Mouse (Mus musculus) intestine, postnatal 0 days (tissue): ENCODE measurements at regions not wholly inside any gene's neighbourhood (a gene's known extent, or its start where the extent isn't known, plus 50 kb on each side); places are given as distances from the start of the nearest gene placed in this dataset.

Experiments
- ATAC-seq: fragments of 200-750 bp; cut with Nextera tagmentation; 2 replicates; pipeline ENCODE4 v1.8.0; 2017; ENCODE audit warnings: mild to moderate bottlenecking, moderate TSS enrichment, moderate library complexity
- H3K27ac ChIP-seq: fragments of 300-500 bp; sonication (generic); 2 replicates; pipeline ENCODE4 v1.5.1; 2014; ENCODE audit warnings: mild to moderate bottlenecking, low read depth, low read length, moderate library complexity
- H3K27me3 ChIP-seq: fragments of 300-500 bp; sonication (generic); replicated peaks from 2 replicates; pipeline ENCODE4 v1.6.1; 2014; ENCODE audit warnings: low read length, mixed read lengths; ENCODE audit not compliant: control insufficient read depth, insufficient read depth
- H3K36me3 ChIP-seq: fragments of 300-500 bp; sonication (generic); 2 replicates; pipeline ENCODE4 v1.6.1; 2014; ENCODE audit warnings: mild to moderate bottlenecking, moderate library complexity; ENCODE audit not compliant: control insufficient read depth, insufficient read depth
- H3K4me1 ChIP-seq: fragments of 300-500 bp; sonication (generic); replicated peaks from 2 replicates; pipeline ENCODE4 v1.6.1; 2014; ENCODE audit warnings: antibody characterized with exemption, low read length, mixed read lengths; ENCODE audit not compliant: control insufficient read depth, insufficient read depth
- H3K4me2 ChIP-seq: fragments of 300-500 bp; sonication (generic); replicated peaks from 2 replicates; pipeline ENCODE4 v1.6.1; 2014; ENCODE audit warnings: low read depth, mild to moderate bottlenecking, moderate library complexity
- H3K4me3 ChIP-seq: fragments of 300-500 bp; sonication (generic); 2 replicates; pipeline ENCODE4 v1.5.1; 2014; ENCODE audit warnings: low read depth, low read length
- H3K9ac ChIP-seq: fragments of 300-500 bp; sonication (generic); 2 replicates; pipeline ENCODE4 v1.6.1; 2014; ENCODE audit warnings: mild to moderate bottlenecking, low read depth, low read length
- H3K9me3 ChIP-seq: fragments of 300-500 bp; sonication (generic); 2 replicates; pipeline ENCODE4 v1.6.1; 2016; ENCODE audit warnings: mixed run types; ENCODE audit not compliant: control insufficient read depth
- CTCF ChIP-seq: sonication (generic); IDR thresholded peaks from 2 replicates; pipeline ENCODE4 v1.5.1; 2016; ENCODE audit warnings: low read depth, mild to moderate bottlenecking, control low read depth, antibody characterized with exemption, moderate library complexity
- WGBS: fragments of 180-500 bp; shearing (Covaris S2); extraction: QIAGEN DNeasy Blood & Tissue Kit; methylation state at CpG from one replicate; pipeline ENCODE4 v1.1.7; 2014; 5-methylcytosine and 5-hydroxymethylcytosine counted together

GRCm38 (mm10) chr2:134126988-134127387, 427.2 kb downstream of the Hao1 start:
- TF ChIP-seq CTCF = no peak

GRCm38 (mm10) chr2:134107286-134107685, 446.9 kb downstream of the Hao1 start:
- no peak for ATAC-seq
- no peak overlapping the region for H3K9ac ChIP-seq
- H3K4me3 ChIP-seq = no peak overlapping the region
- no peaks in the 10 kb centered on the region for H3K36me3 ChIP-seq
- H3K27ac ChIP-seq = no peak overlapping the region
- H3K4me1 ChIP-seq = no peaks in the 10 kb centered on the region
- H3K4me2 ChIP-seq = no peak overlapping the region
- TF ChIP-seq CTCF = no peak
- no peaks in the 10 kb centered on the region for H3K27me3 ChIP-seq
- no peaks in the 10 kb centered on the region for H3K9me3 ChIP-seq

More at GRCm38 (mm10) chr2:134126988-134127387, 427.2 kb downstream of the Hao1 start:
- 71% methylated on average over 1 of the region's 1 CpGs for WGBS
- Histone ChIP-seq H3K36me3 (no peaks in the 10 kb centered on the region), H3K9me3 (no peaks in the 10 kb centered on the region), H3K4me2 (no peak overlapping the region), H3K27ac (no peak overlapping the region), H3K4me3 (no peak overlapping the region), H3K4me1 (no peaks in the 10 kb centered on the region), H3K27me3 (no peaks in the 10 kb centered on the region), H3K9ac (no peak overlapping the region)
- ATAC-seq = no peak

GRCm38 (mm10) chr2:134088374-134088773, 465.8 kb downstream of the Hao1 start:
- no peak overlapping the region for H3K9ac ChIP-seq
- TF ChIP-seq CTCF = peak; percentile 42
- no peak overlapping the region for H3K4me2 ChIP-seq
- H3K4me3 ChIP-seq = no peak overlapping the region
- ATAC-seq = no peak
- no peaks in the 10 kb centered on the region for H3K36me3 ChIP-seq
- WGBS = 68% methylated on average over 2 of the region's 2 CpGs
- no peaks in the 10 kb centered on the region for H3K4me1 ChIP-seq
- H3K27me3 ChIP-seq = no peaks in the 10 kb centered on the region
- no peaks in the 10 kb centered on the region for H3K9me3 ChIP-seq
- H3K27ac ChIP-seq = no peak overlapping the region

DNA sequence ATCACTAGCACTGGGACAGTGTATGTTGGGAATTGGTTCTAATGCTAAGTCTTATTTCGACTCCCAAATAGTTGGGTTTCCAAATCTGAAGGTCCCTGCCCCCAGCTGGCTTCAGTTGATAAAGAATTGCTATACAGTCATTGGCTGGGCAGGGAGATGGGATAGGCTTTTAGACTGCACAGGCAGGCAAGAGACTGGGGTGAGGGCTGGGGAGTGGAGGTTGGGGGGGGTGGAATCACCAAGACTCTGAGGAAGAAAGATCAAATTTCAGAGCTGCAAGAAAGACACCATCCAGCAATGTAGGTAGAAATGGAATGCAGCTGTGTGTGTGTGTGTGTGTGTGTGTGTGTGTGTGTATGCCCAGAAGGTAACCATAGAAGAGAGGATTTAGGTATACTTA, 474.0 kb downstream of the Hao1 start:
- Histone ChIP-seq H3K9ac (no peak overlapping the region), H3K9me3 (no peaks in the 10 kb centered on the region), H3K4me3 (no peak overlapping the region), H3K4me2 (no peak overlapping the region), H3K36me3 (no peaks in the 10 kb centered on the region), H3K4me1 (no peaks in the 10 kb centered on the region), H3K27me3 (no peaks in the 10 kb centered on the region), H3K27ac (no peak overlapping the region)
- WGBS = 86% methylated on average over 1 of the region's 1 CpGs
- no peak for ATAC-seq
- no peak for TF ChIP-seq CTCF

- no peaks in the 10 kb centered on the region for H3K4me1 ChIP-seq
- no peak overlapping the region for H3K4me2 ChIP-seq
- WGBS = 66% methylated on average over 1 of the region's 1 CpGs
- no peaks in the 10 kb centered on the region for H3K36me3 ChIP-seq
- no peak overlapping the region for H3K4me3 ChIP-seq
- ATAC-seq = no peak
- no peaks in the 10 kb centered on the region for H3K9me3 ChIP-seq
- TF ChIP-seq CTCF = no peak
- H3K27me3 ChIP-seq = no peaks in the 10 kb centered on the region
- H3K9ac ChIP-seq = no peak overlapping the region
- H3K27ac ChIP-seq = no peak overlapping the region
Measured at GRCm38 (mm10) chr2:134077953-134078352, 476.2 kb downstream of the Hao1 start.

DNA sequence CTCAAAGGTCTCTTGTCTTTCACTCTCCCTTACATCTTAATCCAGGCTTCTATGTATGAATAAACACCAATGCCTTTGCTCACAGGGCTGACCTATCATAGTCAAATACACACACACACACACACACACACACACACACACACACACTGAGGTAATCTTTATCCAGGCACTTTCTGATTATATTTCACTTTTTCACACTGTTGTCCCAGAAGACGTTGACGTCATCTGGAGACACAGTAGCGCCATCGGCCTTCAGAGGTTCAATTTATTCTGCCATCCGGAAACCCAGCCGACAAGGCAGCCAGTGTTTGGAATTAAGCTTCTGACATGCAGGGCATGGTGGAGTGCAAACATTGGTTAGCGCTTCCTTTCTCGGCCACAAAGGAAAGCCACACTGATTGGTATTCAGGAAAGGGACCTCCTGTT, 486.2 kb downstream of the Hao1 start:
- Histone ChIP-seq H3K9ac (no peak overlapping the region), H3K9me3 (no peaks in the 10 kb centered on the region), H3K27me3 (no peaks in the 10 kb centered on the region), H3K27ac (no peak overlapping the region), H3K36me3 (no peaks in the 10 kb centered on the region), H3K4me1 (no peaks in the 10 kb centered on the region), H3K4me2 (no peak overlapping the region), H3K4me3 (no peak overlapping the region)
- WGBS = 21% methylated on average over 8 of the region's 8 CpGs
- no peak for TF ChIP-seq CTCF
- ATAC-seq = no peak

- ATAC-seq = no peak
- Histone ChIP-seq H3K9ac (no peak overlapping the region), H3K36me3 (no peaks in the 10 kb centered on the region), H3K27ac (no peak overlapping the region), H3K4me1 (no peaks in the 10 kb centered on the region), H3K9me3 (no peaks in the 10 kb centered on the region), H3K27me3 (no peaks in the 10 kb centered on the region), H3K4me2 (no peak overlapping the region), H3K4me3 (no peak overlapping the region)
- no peak for TF ChIP-seq CTCF
- WGBS = 94% methylated on average over 1 of the region's 1 CpGs
Measured at GRCm38 (mm10) chr2:134067404-134067803, 486.8 kb downstream of the Hao1 start.
